Mouse (Mus musculus) common myeloid progenitor, adult 5-6 weeks (primary cell): Measurements from ENCODE around the gene Rps6ka5. TPM values are rescaled to one million over a fixed set of nuclear protein-coding genes. Genes with fewer than 3 reads are reported as not detected.

Experiments used
- ATAC-seq: replicated peaks from 2 replicates; pipeline ENCODE4 v1.8.0; 2016; ENCODE audit warnings: low read depth, mild to moderate bottlenecking, moderate TSS enrichment, inconsistent platforms; ENCODE audit not compliant: poor library complexity, severe bottlenecking
- total RNA-seq: library from RNA; stranded (forward); fragments of 200-1000, 187-1606 nt; gene quantifications from 2 replicates; pipeline ENCODE4 v1.2.3, GENCODE M21; 2017

The Rps6ka5 gene
- total RNA-seq, 1 experiment from 2014 or later, result 47.1 TPM

DNA sequence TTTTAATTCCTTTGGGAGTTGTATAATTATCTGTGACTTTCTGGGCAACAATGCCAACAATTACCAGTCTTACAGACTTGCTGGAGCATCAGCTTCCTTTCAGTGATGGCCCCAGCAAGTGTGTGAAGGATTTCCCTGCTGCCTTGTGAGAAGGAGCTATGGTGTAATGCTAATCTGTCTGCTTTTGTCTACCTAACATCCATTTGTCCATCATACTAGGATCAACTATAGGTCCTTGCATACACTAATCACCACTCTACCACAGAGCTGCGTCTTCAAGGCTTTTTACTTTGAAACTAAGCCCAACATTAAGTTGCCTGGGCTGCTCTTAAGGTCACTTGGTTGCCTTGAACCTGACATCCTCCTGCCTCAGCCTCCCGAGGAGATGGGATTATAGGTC, 112.9 kb downstream of the Rps6ka5 start:
- ATAC-seq, result no peak

DNA sequence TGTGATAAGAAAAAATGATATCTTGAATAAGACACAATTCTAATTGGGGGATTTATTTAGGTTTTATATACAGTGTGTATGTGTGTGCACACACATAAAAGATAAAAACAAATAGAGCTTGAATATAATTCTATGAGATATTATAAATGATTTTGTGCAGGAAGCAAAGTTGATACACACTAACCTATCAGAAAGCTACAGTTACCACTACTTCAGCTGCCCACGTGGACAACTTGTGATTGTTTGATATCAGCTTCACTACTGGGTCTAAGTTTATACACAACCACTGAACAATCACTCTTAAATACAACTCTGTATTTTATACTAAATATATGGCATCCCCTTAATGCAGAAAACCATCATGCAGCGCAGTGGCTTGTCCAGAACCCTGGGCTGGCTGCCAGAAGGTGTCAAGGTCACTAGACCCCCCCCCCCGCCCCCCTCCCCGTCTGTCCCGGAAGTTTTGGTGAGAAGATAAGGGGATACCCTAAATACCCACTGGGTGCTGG, 113.5 kb downstream of the Rps6ka5 start:
- no peak for ATAC-seq

DNA sequence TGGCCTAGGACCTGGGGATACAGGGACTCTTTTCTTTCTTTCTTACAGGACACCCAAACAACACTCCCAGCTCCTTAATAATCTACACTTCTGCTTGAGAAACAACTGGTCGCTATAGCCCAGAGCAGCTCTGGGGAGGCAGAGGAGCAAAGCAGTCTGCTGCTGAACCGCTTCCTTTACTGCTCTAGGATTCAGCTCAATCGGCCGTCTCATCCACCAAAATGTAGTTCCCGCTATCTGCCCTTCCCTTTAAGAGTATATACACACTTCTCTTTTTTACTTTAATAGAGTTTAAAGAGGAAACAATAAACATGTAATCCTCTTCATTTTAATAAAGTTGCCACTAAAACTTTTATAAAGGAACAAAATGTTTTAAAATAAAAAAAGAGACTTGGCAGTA, 117.0 kb downstream of the Rps6ka5 start:
- ATAC-seq, result peak; percentile 31; the same call in 1 of the 2 replicates

DNA sequence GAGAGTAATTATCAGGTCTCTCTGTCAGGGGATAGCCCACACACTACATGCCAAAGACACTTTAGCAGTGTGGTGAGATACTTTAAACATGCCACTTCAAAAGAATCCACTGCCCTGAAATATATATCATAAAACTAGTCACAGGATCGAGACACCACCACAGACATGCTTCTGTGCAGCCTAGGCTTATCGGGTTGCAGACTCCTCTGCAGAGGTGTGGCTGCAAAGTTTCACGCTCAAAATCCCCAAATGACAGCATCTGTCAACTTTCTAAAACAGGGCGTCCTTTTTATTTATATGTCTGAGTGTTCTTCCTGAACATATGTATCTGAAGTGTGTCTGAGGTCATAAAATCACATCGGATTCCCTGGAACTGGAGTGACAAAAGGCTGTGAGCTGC, 117.7 kb downstream of the Rps6ka5 start:
- ATAC-seq, result no peak

DNA sequence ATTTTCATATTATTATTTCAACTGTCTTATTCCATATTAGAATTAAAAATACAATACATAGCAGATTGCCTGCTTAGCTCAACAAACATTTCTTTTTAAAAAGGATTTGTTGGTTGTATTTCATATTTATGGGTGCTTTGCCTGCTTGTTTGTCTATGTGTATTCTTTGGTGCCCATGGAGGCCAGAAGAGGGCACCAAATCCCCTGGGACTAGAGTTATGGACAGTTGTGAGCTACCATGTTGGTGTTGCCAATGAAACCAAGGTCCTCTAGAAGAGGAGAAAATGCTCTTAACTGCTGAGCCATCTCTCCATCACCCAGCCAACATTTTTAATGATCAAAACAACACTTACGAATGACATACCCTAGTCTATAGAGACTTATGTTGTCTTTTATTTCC, 120.0 kb downstream of the Rps6ka5 start:
- peak; percentile 59; the same call in 1 of the 2 replicates for ATAC-seq

DNA sequence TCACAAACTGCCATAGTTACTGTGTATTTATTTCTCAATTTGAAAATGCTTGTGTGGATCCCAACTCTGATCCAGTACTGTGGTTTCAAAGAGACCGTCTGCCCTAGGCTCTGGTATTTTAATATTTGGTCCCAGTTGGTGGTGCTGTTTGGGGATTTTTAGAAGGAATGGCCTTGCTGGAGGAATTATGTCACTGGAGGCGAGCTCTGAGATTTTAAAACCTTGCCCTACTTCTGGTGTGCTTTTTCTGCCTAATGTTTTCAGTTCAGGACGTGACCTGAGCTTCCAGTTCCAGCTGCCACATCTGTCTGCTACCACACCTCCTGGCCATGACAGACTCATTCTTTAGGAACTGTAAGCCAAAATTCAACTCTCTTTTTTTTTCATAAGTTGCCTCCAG, 121.2 kb downstream of the Rps6ka5 start:
- ATAC-seq, result no peak

DNA sequence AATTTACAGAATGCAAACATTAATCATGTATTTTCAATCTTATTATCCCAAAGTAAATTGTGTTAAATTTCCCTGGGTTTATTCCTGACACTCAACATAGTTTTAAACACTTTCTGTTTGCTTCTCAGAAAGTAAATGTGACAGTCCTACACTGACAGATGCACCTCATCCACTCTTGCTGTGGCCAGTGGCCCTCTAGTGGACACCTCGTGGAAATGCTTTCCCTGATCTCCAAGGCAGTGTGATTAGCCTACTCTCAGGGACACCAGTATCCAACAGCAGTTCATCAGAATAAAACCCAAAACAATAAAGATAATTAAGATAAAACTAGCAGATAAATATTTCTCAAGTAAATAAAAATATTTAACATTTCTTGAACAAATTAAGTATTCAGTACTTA, 122.2 kb downstream of the Rps6ka5 start:
- peak; percentile 93 for ATAC-seq

DNA sequence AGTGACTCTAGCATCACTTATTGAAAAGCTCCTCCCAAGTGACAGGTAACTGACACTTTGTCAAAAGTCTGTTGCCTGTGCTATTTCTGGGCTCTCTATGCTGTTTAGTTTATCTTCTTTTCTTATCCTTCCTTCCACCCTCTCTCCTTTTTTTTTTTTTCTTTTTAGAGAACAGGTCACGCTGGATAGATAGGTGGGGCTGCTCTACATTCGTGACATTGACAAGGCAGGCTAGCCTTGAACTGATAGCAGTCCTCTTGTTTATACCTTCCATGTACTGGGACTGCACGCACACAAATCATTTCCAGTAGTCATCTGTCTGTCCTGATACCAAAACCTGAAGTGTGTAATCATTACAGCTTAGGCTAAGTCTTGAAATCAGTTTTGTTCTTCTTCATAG, 132.1 kb downstream of the Rps6ka5 start:
- ATAC-seq, result no peak; the same call in 1 of the 2 replicates

DNA sequence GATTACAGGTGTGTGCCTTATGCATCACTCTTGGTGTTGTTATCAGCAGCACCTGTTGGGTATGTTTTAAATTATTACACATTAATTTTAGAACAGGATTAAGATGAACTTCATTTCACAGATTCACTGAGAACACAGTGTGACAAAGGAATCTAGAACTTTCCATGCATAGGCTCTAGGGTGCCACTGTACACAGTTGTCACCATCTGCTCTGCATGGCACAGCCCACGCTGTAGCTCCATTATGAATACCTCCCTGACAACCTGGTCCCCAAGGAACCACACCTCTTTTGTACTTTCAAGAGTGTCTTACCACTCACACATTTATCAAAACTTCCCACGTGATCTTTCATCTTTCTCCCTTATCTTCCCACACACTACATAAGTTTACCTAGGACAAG, 140.2 kb downstream of the Rps6ka5 start:
- ATAC-seq, result no peak

DNA sequence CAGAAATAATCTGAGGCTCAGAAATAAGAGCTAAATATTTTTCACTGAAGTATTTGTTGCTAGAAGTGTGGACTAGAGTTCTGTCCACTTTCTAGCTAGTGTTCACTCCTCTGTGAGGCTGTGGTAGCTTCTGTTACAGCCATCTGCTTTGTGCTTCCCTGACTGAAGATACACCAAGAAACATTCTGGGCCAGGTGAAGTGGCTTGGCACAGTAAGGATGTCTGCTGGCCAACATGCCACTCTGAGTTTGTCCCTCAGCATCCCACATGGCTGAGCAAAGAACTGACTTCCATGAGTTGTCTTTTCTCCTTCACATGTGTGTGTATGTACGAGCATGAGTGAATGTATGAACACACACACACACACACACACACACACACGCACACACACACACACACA, 147.6 kb downstream of the Rps6ka5 start:
- no peak for ATAC-seq

DNA sequence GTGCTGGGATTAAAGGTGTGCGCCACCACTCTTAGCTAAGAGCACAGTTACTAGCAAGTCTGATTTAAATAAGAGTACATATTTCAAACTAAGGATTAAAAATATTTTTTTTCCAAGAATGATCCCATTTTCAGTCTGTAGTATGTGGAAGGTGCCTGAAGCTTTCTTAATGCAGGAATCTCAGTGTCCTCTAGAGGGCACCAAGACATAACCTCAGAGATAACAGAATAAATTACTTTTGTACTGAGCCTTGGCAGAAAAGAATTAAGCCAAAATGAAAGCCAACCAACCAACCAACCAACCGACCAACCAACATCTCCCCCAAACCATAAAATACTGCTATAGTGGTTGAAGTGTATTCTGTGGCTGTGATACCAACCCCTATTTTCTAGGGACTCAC, 148.5 kb downstream of the Rps6ka5 start:
- ATAC-seq, result peak; percentile 80

DNA sequence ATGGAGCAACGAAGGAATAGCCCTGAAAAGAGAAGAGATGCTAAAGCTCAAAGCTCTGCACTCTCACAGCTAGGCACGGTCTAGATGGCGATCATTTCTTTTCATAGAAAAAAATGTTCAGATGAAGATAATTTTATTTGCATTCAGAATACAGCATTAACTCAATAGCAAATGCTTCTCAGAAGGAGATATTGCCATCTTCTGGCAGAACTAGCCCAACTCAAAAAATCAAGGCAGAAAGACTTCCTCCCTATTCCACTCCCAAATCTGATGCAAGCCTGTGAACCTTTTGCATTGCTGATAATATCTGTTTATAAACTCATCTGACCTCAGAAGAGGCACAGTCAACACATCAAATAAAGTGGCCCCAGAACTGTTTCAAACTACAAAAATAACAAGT, 151.0 kb downstream of the Rps6ka5 start:
- ATAC-seq, result no peak

DNA sequence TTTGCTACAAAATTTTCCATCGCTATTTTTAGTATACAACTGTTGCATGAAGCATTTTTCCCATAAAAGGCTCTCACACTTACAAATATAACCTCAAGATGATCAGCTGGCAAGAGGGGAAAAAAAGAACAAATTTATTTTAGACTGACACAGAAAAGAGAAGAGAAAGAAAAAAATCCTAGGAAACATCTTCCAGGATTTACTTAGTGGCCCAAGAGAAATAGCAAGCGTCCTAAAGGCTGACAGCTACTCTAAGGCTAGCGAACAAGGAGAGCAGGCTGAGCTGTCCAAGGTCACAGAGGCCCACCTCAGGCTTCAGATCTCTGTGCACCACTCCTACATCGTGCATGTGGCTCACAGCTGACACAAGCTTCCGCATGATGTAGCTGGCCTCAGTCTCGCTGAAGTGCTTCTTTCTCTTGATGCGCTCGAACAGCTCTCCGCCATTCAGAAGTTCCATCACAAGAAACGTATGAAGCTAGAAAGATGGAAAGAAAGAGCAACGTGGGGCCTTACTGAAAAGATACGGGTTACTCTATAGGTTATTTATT, 156.2 kb downstream of the Rps6ka5 start:
- no peak for ATAC-seq

DNA sequence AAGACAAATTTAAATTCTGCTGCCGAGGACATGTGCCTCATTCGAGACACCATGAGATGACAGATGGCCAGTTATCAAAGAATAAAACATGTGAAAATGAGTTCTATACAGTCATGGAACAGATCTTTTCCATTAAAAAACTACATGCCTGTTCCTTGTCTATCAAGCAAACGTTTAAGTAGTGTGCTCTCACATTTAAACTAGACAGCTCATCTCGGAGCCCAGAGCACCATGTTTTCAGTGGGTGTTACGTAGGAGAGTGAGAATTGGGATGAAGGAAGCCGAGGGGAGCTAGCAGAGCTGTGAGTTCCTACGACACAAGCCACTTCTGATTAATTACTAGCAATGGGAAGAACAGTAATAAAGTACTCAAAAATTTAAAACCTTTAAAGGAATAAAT, 158.0 kb downstream of the Rps6ka5 start:
- no peak for ATAC-seq

DNA sequence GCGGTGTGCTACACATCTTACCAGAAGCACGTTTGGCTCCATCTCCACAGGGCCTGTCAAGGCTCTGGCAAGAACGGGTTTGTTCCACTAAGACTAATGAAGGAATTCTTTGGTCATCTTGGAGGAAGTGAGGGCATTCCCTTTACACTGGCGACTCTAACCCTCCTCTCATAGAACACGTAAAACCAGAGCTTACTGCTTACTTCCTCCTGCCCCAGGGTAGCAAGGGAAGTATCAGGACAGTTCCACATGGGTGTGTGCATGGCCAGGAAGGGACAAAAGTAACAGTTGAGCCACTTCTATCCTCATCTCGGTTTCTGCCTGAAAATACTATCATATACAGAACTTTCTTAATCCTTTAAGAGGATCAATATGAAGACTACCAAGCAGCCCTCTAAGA, 158.7 kb downstream of the Rps6ka5 start:
- ATAC-seq, result no peak

DNA sequence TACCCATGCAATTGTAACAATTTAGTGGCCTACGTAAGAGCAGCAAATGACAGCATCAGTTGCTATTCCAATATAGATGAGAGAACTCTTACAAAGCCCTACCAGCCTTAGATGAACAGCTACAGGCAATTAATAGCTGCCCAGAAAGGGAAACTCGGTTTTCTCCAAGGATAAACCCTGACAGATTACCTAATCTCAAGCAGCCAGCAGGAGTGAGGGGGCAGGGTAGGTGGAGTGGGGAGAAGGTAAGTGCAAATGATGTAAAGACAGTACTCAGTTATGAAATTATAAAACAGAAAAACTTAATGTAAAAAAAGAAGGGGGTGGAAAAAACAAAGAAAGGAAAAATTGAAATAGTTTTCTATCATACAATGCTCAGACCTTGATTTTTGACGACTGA, 159.2 kb downstream of the Rps6ka5 start:
- ATAC-seq, result no peak

DNA sequence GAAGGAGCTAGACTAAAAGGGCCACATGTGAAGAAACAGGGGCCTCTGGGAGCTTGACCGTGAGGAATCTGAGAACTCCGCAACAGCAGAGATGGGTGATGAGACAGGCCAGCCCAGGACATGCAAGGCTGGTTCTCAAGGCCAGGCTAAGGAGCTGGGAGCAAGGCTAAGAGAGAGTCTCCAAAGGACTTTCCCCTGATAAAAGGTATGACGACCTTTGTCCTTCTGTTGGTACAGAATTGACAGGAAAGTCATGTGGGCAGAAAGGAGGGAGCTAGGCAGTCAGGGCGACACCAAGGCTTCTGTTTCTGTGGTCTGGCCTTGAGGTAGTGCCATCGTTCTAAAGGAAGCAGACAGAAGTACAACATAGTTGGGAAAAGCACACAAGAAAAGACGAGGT, 173.1 kb downstream of the Rps6ka5 start:
- no peak for ATAC-seq

DNA sequence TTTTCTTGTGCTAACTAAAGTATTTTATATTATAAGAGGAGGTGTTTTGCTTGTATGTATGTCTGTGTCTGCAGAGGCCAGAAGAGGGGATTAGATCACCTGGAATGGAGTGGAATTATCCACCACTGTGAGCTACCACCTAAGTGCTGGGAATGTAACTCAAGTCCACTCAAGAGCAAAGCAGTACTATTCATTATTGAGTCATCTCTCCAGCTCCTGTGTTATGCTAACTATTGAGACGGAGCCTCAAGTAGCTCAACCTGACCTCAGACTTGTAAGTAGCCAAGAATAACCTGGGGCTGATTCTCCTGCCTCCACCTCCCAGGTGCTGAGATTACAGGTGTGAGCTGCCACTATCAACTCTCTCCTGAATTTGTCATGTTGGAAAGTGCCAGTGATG, 174.8 kb downstream of the Rps6ka5 start:
- no peak for ATAC-seq

DNA sequence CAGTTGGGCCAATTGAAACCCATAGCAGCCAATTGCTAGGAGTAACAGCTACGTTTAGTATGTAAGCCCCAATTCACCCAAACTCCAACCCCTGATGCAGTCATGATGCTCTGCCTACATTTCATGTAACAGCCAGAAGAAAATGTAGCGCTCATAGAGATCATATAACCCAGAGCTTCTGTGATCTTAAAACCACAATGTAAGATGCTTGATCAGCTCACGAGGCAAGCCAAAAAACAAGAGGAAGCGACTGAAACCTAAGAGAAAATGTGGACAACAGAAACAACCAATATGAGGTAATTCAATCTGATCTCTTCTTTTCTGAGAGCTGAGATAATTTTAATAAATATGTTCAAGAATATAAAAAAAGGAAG, 182.6 kb downstream of the Rps6ka5 start:
- no peak for ATAC-seq

DNA sequence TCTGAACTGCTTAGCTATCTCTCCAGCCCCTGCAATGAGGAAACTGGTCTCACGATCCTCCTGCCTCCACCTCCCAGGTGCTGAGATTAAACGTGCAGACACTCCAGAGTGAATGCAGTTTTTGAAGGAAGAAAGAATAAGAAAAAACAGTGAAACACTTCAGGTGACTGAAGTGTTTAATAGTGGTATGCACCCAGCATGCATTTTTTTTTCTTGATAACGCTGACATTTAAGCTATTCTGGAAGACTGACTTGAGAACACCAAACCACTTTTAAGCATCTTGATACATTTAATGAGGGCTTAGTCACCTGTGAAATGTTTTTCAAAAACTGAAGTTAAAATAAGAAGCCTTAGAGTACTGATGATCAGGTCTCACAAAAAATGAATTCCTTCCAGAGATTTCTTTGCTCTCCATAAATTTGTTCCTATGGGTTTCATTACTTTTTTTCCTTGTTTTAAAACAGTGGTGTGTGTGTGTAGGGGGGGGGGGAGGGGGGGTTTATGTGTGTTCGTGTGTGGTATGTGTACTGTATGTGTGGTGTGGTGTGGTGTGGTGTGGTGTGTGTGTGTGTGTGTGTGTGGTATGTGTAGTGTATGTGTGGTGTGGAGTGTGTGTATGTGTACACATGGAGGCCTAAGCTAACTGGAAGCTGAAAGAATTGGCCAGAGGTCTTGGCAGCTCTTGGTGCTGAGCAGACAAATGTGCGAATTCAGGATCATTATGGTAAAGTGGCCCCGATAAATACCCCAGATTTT, 183.2 kb downstream of the Rps6ka5 start:
- ATAC-seq, result no peak

DNA sequence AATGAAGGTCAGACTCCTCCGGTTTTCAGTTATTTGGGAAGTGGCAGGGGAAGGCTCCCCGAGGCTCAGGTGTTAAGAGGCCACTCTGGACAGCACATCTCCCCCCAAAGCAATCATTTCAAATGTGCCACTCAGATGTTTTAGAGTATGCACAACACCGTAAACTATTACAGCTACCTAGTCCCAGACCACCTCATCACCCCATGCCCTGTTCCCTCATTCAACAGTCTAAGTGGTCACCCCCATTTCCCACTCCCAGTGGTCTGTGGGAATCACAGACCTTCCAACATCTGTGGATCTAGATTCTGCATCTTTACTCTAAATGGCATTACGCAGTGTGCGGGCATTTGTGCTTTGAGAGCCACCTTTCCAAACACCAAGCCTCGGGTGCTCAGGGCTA, 184.3 kb downstream of the Rps6ka5 start:
- no peak for ATAC-seq

DNA sequence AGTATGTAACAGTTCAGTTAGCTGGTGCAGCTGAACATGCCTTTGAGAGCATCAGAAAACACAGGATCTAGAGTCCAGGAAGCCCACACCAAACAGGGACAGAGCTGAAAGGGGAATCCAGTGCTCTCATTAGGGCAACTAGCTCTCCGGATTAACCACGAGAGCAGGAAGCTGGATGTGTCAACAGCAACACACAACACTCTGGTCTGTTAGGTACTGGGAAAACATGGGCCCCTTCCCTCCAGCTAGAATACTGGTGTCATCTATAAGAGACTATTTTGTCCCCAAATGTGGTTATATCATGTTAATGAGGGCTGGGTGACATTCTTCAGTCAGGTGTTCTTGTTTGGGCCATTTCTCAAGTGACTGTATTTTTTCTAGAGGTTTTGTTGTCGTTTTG, 184.7 kb downstream of the Rps6ka5 start:
- no peak for ATAC-seq
